Mouse (Mus musculus) hindbrain, embryonic 14.5 days (tissue): ENCODE data around the gene Clca4b. TPM values are rescaled to one million over a fixed set of nuclear protein-coding genes. Genes with fewer than 3 reads are reported as not detected.
"Not testable (repeated sequence)": the region's sequence is repeated elsewhere in the genome, so short reads cannot be mapped to it uniquely, and the experiment has no call there.

Source experiments
- ATAC-seq: fragments of 200-750 bp; cut with Nextera tagmentation; 2 replicates; pipeline ENCODE4 v1.8.0; 2017; ENCODE audit warnings: moderate number of reproducible peaks, mild to moderate bottlenecking, moderate TSS enrichment, moderate library complexity; ENCODE audit not compliant: low FRiP score
- DNase-seq: peaks from one replicate; pipeline ENCODE4 v3.0.0-alpha.2; 2015; ENCODE audit warnings: low spot score
- H3K27ac ChIP-seq: fragments of 300-500 bp; sonication (generic); 2 replicates; pipeline ENCODE4 v1.5.1; 2014; ENCODE audit warnings: mild to moderate bottlenecking, moderate library complexity
- H3K27me3 ChIP-seq: fragments of 300-500 bp; sonication (generic); 2 replicates; pipeline ENCODE4 v1.6.1; 2014; ENCODE audit warnings: mild to moderate bottlenecking, low read length, mixed read lengths; ENCODE audit not compliant: control insufficient read depth, insufficient read depth
- H3K36me3 ChIP-seq: fragments of 300-500 bp; sonication (generic); replicated peaks from 2 replicates; pipeline ENCODE4 v1.6.1; 2014; ENCODE audit not compliant: control insufficient read depth, insufficient read depth
- H3K4me1 ChIP-seq: fragments of 300-500 bp; sonication (generic); replicated peaks from 2 replicates; pipeline ENCODE4 v1.6.1; 2014; ENCODE audit warnings: antibody characterized with exemption, low read length, mixed read lengths; ENCODE audit not compliant: control insufficient read depth, insufficient read depth
- H3K4me2 ChIP-seq: fragments of 300-500 bp; sonication (generic); replicated peaks from 2 replicates; pipeline ENCODE4 v1.6.1; 2014; ENCODE audit warnings: mild to moderate bottlenecking, moderate library complexity
- H3K4me3 ChIP-seq: fragments of 300-500 bp; sonication (generic); replicated peaks from 2 replicates; pipeline ENCODE4 v1.5.1; 2014; ENCODE audit warnings: mild to moderate bottlenecking, low read length
- H3K9ac ChIP-seq: fragments of 300-500 bp; sonication (generic); 2 replicates; pipeline ENCODE4 v1.6.1; 2014
- H3K9me3 ChIP-seq: fragments of 300-500 bp; sonication (generic); 2 replicates; pipeline ENCODE4 v1.6.1; 2016; ENCODE audit warnings: low read length; ENCODE audit not compliant: control insufficient read depth
- WGBS: fragments of 180-500 bp; shearing (Covaris S2); extraction: QIAGEN DNeasy Blood & Tissue Kit; methylation state at CpG from one replicate; pipeline ENCODE4 v1.1.7; 2014; 5-methylcytosine and 5-hydroxymethylcytosine counted together
- polyA plus RNA-seq: library from polyadenylated mRNA; unstranded; fragments of >200 nt; fragmentation: Nextera tagmentation; extraction: Ambion mirVana; gene quantifications from 2 replicates; pipeline ENCODE4 v1.2.1, GENCODE M21; 2014

Gene Clca4b
- polyA plus RNA-seq, 1 experiment from 2014 or later: not detected

DNA sequence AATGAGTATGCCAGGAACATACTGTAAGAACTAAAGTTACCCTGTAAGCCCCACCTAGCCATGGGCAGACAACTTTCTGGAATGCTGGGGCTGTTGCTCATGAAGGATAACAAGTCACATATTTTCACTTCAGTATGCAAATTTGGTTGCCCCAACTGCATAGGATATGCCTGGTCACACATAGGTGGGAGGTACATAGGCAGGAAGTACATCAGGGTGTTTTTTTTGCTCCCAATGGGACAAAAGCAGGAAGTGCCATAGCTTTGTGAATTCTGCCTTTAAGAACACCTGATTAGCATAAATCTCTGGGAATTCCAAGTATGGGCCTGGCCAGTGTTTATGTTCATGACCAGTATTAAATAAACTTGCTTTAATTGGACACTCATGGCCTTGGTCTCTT lies 1.3 kb upstream of the Clca4b start:
- not testable (repeated sequence) for H3K4me1 ChIP-seq, H3K4me3 ChIP-seq, H3K36me3 ChIP-seq, H3K27ac ChIP-seq, H3K4me2 ChIP-seq, DNase-seq, H3K9me3 ChIP-seq, H3K27me3 ChIP-seq, ATAC-seq, H3K9ac ChIP-seq

DNA sequence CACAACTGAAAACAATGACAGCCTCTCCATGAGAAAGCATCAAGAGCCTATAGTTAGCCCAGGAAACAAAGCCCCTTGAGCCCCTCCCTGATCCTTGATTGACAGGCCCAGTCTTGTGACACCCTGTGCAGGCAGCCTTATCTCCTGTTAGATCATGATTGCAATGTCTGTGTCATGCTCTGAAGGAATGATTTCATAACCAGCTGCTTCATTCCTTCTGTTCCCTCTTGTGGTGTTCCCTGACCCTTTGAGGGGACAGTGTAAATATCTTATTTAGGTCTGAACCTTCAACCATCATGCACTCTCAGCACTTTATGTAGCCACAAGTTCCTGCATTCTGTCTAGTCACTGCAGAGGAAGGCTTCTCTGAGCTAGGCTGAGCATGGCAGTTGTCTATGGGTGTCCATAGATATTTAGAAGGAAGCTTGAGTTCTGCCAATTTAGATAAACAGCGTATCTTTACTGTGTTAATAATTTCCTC lies 722 bp upstream of the Clca4b start:
- Histone ChIP-seq H3K27me3 (no peaks in the 10 kb centered on the region), H3K27ac (no peak overlapping the region), H3K4me1 (no peaks in the 10 kb centered on the region), H3K9me3 (no peaks in the 10 kb centered on the region), H3K9ac (no peak overlapping the region), H3K36me3 (no peaks in the 10 kb centered on the region), H3K4me2 (no peak overlapping the region), H3K4me3 (no peak overlapping the region)
- ATAC-seq (no peak), DNase-seq (no peak)
- 90% methylated on average over 1 of the region's 1 CpGs for WGBS

DNA sequence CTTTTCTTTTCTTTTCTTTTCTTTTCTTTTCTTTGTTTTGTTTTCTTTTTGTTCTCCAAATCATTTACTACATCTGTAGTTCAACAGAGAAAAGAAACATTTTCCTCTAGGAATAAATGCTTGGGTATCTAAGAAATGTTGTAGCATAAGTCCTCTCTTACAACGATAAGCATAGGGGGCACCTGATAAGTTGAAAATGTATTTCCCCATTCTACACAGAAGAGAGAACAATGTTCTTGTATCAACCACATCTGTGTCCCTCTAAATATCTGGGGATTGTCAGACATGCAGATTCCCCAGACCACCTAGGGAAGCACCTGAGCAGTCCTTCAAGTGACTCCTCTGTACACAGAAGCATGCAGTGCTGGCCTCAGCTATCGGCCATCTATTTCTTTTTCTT lies 18.3 kb downstream of the Clca4b start:
- Histone ChIP-seq H3K4me3 (no peak overlapping the region), H3K36me3 (no peaks in the 10 kb centered on the region), H3K9ac (no peak overlapping the region), H3K4me2 (no peak overlapping the region), H3K27ac (no peak overlapping the region), H3K27me3 (no peaks in the 10 kb centered on the region), H3K9me3 (no peaks in the 10 kb centered on the region), H3K4me1 (no peaks in the 10 kb centered on the region)
- ATAC-seq (no peak), DNase-seq (no peak)
- 94% methylated on average over 2 of the region's 2 CpGs for WGBS

DNA sequence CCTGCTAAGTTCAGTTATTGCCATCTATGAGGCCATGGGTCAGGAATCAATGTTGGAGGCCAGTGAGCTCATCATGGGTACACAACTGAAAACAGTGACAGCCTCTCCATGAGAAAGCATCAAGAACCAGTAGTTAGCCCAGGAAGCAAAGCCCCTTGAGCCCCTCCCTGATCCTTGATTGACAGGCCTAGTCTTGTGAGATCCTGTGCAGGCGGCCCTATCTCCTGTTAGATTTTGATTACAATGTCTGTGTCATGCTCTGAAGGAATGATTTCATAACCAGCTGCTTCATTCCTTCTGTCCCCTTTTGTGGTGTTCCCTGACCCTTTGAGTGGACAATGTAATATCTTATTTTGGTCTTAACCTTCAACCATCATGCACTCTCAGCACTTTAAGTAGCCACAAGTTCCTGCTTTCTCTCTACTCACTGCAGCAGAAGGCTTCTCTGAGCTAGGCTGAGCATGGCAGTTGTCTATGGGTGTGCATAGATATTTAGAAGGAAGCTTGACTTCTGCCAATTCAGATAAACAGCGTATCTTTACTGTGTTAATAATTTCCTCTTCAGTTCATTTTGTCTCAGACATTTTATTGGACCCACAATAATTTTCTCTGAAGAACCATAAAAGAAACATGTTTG lies 35.2 kb downstream of the Clca4b start:
- Histone ChIP-seq H3K27me3 (no peaks in the 10 kb centered on the region), H3K9me3 (no peaks in the 10 kb centered on the region), H3K27ac (no peak overlapping the region), H3K36me3 (no peaks in the 10 kb centered on the region), H3K4me1 (no peaks in the 10 kb centered on the region), H3K4me2 (no peak overlapping the region), H3K4me3 (no peak overlapping the region), H3K9ac (no peak overlapping the region)
- DNase-seq: no peak
- WGBS: 93% methylated on average over 2 of the region's 2 CpGs
- ATAC-seq: no peak

DNA sequence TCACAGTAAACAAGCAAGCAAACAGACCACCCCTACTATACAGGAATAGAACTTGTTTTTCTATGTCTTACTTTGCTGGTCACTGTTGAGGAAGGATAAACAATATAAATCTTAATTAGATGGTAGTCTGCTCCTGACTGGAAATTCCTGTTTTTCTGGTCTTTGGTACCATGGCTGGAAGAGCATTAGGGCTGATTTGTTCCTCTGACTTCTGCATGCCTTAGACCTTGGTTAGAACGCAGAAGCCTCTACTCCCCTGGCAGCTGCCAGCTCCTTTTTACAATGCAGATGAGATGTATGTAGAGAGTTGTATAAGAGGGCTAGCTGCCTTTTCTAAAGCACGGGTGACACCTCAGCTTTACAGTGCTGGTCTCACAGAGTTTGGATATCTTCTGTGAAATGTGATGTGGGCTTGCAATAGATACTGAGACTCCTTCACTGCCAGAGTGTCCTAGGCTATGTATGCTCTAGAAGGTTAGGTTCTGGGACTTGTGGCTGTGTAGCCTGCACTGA lies 42.0 kb downstream of the Clca4b start:
- WGBS: 50% methylated on average over 2 of the region's 2 CpGs
- no peak for ATAC-seq

DNA sequence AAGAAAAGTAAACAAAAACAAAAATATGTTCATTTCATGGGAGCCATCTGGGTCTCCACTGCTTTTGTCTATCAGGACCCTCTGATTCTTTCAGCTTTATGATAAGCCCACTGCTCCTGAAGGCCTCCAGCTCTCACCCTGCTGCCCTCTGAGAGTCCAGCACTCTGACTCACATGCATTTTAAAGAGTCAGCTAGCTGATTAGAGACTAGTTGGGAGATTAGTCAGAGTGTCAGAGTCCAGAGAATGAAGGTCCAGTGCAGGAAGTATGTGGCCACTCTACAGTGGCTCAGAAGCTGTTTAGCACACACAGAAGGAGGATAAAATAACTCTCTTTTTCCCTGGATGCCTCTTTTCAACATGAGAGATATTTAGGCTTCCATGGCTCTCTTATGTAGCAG lies 45.4 kb downstream of the Clca4b start:
- Histone ChIP-seq H3K27ac (no peak overlapping the region), H3K4me1 (no peaks in the 10 kb centered on the region), H3K9me3 (no peaks in the 10 kb centered on the region), H3K27me3 (no peaks in the 10 kb centered on the region), H3K4me3 (no peak overlapping the region), H3K9ac (no peak overlapping the region), H3K4me2 (no peak overlapping the region), H3K36me3 (no peaks in the 10 kb centered on the region)
- ATAC-seq (no peak), DNase-seq (no peak)

More for the DNA sequence above, 42.0 kb downstream of the Clca4b start:
- H3K27me3 ChIP-seq: no peaks in the 10 kb centered on the region
- DNase-seq: no peak
- no peaks in the 10 kb centered on the region for H3K4me1 ChIP-seq
- H3K9ac ChIP-seq: no peak overlapping the region
- no peak overlapping the region for H3K4me2 ChIP-seq
- H3K36me3 ChIP-seq: no peaks in the 10 kb centered on the region
- H3K9me3 ChIP-seq: no peaks in the 10 kb centered on the region
- no peak overlapping the region for H3K4me3 ChIP-seq
- no peak overlapping the region for H3K27ac ChIP-seq

DNA sequence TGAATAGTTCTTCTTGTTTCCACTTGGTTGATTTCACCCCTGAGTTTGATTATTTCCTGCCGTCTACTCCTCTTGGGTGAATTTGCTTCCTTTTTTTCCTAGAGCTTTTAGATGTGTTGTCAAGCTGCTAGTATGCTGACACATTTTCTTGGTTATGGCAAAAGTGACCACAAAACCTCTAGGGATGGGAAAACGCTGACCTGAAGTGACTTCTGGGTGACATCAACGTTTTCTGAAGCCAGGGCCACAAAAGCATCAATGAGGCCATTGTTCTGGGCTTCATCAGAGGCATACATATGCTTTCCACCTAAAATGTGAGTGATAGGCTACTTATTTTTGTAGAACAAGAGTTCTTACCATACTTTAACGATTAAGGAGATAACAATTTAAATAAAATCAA lies 60.3 kb downstream of the Clca4b start:
- H3K9ac ChIP-seq, H3K27ac ChIP-seq: not testable (repeated sequence)
- WGBS: 39% methylated on average over 4 of the region's 4 CpGs

More for the DNA sequence above, 60.3 kb downstream of the Clca4b start:
- not testable (repeated sequence) for H3K36me3 ChIP-seq, DNase-seq, H3K4me3 ChIP-seq, ATAC-seq, H3K4me2 ChIP-seq, H3K9me3 ChIP-seq, H3K4me1 ChIP-seq, H3K27me3 ChIP-seq

Other genes with a start within 250 kb of the Clca4b start
- gene Sh3glb1, start 212.2 kb downstream of the Clca4b start, polyA plus RNA-seq: 134 and 138 TPM in 2 replicates
- 0.21 and 0.27 TPM in 2 replicates for gene Clca3a1, start 171.6 kb downstream of the Clca4b start, polyA plus RNA-seq
- gene Clca3a2, start 113.0 kb downstream of the Clca4b start, polyA plus RNA-seq: not detected in 2 replicates
- not detected in 2 replicates for gene Clca3b, start 83.2 kb downstream of the Clca4b start, polyA plus RNA-seq
- not detected in 2 replicates for gene Clca4a, start 42.5 kb upstream of the Clca4b start, polyA plus RNA-seq
- gene Clca1, start 100.2 kb upstream of the Clca4b start, polyA plus RNA-seq: not detected in 2 replicates
- 0.05 and 0.08 TPM in 2 replicates for gene Clca2, start 166.9 kb upstream of the Clca4b start, polyA plus RNA-seq
- 11.4 and 16.1 TPM in 2 replicates for gene Odf2l, start 186.1 kb upstream of the Clca4b start, polyA plus RNA-seq